Mouse (Mus musculus) kidney, embryonic 14.5 days (tissue): ENCODE results near the gene Fkbp1b. TPM values are rescaled to one million over a fixed set of nuclear protein-coding genes. Genes with fewer than 3 reads are reported as not detected.
A peak's percentile ranks its signal among the peaks of the same experiment; 100 is the strongest.
"Not testable (repeated sequence)": the region's sequence is repeated elsewhere in the genome, so short reads cannot be mapped to it uniquely, and the experiment has no call there.

Experiments
- ATAC-seq: fragments of 200-750 bp; cut with Nextera tagmentation; 2 replicates; pipeline ENCODE4 v1.8.0; 2017; ENCODE audit warnings: moderate number of reproducible peaks, mild to moderate bottlenecking, moderate TSS enrichment, moderate library complexity; ENCODE audit not compliant: low FRiP score, low TSS enrichment
- H3K27ac ChIP-seq: fragments of 300-500 bp; sonication (generic); 2 replicates; pipeline ENCODE4 v1.5.1; 2014; ENCODE audit warnings: low read depth, mild to moderate bottlenecking, low read length, moderate library complexity, mixed read lengths
- H3K27me3 ChIP-seq: fragments of 300-500 bp; sonication (generic); 2 replicates; pipeline ENCODE4 v1.6.1; 2014; ENCODE audit warnings: mild to moderate bottlenecking, low read length; ENCODE audit not compliant: control insufficient read depth, insufficient read depth
- H3K36me3 ChIP-seq: fragments of 300-500 bp; sonication (generic); 2 replicates; pipeline ENCODE4 v1.6.1; 2014; ENCODE audit warnings: low read length, mixed read lengths; ENCODE audit not compliant: control insufficient read depth, insufficient read depth
- H3K4me1 ChIP-seq: fragments of 300-500 bp; sonication (generic); 2 replicates; pipeline ENCODE4 v1.6.1; 2014; ENCODE audit warnings: low read length, mixed read lengths; ENCODE audit not compliant: control insufficient read depth, insufficient read depth
- H3K4me2 ChIP-seq: fragments of 300-500 bp; sonication (generic); replicated peaks from 2 replicates; pipeline ENCODE4 v1.6.1; 2014; ENCODE audit warnings: low read depth, mild to moderate bottlenecking, low read length
- H3K4me3 ChIP-seq: fragments of 300-500 bp; sonication (generic); 2 replicates; pipeline ENCODE4 v1.5.1; 2014; ENCODE audit warnings: mild to moderate bottlenecking, low read length
- H3K9ac ChIP-seq: fragments of 300-500 bp; sonication (generic); 2 replicates; pipeline ENCODE4 v1.6.1; 2014; ENCODE audit warnings: low read depth, mild to moderate bottlenecking, low read length, moderate library complexity
- H3K9me3 ChIP-seq: fragments of 300-500 bp; sonication (generic); 2 replicates; pipeline ENCODE4 v1.6.1; 2016; ENCODE audit warnings: low read length; ENCODE audit not compliant: control insufficient read depth
- WGBS: fragments of 180-500 bp; shearing (Covaris S2); extraction: QIAGEN DNeasy Blood & Tissue Kit; methylation state at CpG from one replicate; pipeline ENCODE4 v1.1.7; 2014; 5-methylcytosine and 5-hydroxymethylcytosine counted together
- polyA plus RNA-seq: library from polyadenylated mRNA; unstranded; fragments of >200 nt; fragmentation: Nextera tagmentation; extraction: Ambion mirVana; gene quantifications from 2 replicates; pipeline ENCODE4 v1.2.1, GENCODE M21; 2014

Gene Fkbp1b
- polyA plus RNA-seq = 6.5 and 7.8 TPM in 2 replicates

DNA sequence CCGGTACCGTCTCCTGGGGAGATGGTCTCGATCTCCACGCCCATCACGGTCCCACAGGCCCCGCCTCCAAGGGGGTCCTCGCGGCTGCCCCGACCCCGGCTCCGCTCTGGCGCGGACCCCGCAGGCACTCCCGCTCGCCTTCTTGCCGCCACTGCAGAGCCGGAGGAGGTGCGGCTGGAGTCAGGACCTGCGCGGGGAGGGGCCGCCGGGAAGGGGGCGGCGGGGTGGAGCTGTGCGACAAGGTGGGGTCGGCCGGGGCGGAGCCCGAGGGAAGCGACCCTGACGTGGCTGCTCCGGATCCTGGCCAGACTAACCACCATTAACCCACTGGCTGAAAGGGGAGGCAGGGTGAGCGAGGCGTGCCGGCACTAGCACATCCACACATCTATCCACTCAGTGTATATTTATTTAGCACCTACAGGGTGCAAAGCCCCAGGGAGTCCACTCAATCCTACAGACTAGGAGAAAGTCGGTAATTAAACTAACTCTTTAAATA lies at the start of gene Fkbp1b:
Gene Fkbp1b (minus strand): TSS at position 200 of the 496 bp plus-strand sequence.
- Histone ChIP-seq H3K4me3 (peak within 1 kb of the TSS; percentile 70), H3K27ac (no peak within 1 kb of the TSS), H3K4me1 (peaks cover 15% of the 10 kb centered on the region), H3K36me3 (no peaks in the 10 kb centered on the region), H3K9me3 (no peaks in the 10 kb centered on the region), H3K27me3 (peaks cover 2% of the 10 kb centered on the region; the same call in 1 of the 2 replicates), H3K4me2 (peak within 1 kb of the TSS; percentile 89), H3K9ac (peak within 1 kb of the TSS; percentile 75)
- WGBS = under 1% methylated on average over 36 of the region's 37 CpGs
- ATAC-seq = peak; percentile 86

DNA sequence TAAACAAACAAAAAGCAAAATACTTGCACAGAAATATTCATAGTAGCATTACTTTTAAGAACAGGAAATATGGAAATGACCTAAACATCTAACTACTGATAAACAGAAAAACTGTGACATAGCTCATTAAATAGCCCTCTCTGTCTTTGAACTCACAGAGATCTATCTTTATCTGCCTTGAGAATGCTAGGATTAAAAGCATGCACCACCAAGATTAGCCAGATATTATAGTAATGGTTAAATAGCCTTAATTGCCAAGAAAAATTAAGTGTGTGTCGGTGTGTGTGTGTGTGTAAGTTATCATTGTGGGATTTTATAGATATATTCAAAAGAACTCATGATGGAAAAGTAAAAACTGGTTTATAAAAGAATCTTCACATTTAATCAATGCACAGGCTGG lies 48.5 kb upstream of the Fkbp1b start:
- Histone ChIP-seq H3K9ac (no peak overlapping the region), H3K4me3 (no peak overlapping the region), H3K4me1 (no peaks in the 10 kb centered on the region), H3K9me3 (no peaks in the 10 kb centered on the region), H3K36me3 (peaks cover 11% of the 10 kb centered on the region; the same call in 1 of the 2 replicates), H3K4me2 (no peak overlapping the region), H3K27me3 (no peaks in the 10 kb centered on the region), H3K27ac (no peak overlapping the region)
- WGBS = 93% methylated on average over 1 of the region's 1 CpGs
- ATAC-seq = no peak

DNA sequence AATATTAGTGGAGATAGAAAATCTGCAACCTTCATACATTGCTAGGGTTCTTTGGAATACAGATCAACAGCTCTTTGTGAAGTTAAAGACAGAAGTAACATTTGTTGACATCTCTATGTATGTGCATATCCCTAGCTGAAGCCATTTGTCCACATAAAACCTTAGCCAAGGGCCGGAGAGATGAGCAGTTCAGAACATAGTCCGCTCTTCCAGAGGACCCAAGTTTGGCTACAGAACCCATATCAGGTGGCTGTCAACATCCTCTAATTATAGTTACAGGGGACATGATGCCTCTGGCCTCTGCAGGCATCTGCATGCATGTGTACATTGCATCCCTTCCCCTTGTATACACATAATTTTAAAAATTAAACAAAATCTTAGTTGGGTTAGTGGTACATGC lies 47.9 kb upstream of the Fkbp1b start:
- no peak for ATAC-seq

DNA sequence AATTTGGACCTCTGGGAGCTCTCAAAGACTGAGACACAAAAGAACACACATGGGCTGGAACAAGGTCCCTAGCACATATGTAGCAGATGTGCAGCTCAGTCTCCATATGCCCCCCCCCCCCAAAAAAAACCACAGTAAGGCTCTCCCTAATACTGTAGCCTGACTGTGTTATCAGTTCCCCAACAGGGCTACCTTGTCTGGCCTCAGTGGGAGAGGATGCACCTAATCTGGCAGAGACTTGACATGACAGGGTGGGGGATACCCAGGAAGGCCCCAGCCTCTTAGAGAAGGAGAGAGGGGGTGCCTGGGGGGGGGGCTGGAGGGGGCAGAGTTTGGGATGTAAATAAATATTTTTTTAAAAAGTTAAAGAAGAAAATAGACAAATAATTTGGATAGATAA lies 47.3 kb upstream of the Fkbp1b start:
- no peak for ATAC-seq
- H3K27me3 ChIP-seq = no peaks in the 10 kb centered on the region

More for the DNA sequence above, 47.9 kb upstream of the Fkbp1b start:
- no peak overlapping the region for H3K9ac ChIP-seq
- WGBS = 99% methylated on average over 2 of the region's 2 CpGs
- H3K27ac ChIP-seq = no peak overlapping the region
- H3K36me3 ChIP-seq = peaks cover 11% of the 10 kb centered on the region; the same call in 1 of the 2 replicates
- no peak overlapping the region for H3K4me3 ChIP-seq
- H3K4me2 ChIP-seq = no peak overlapping the region
- no peaks in the 10 kb centered on the region for H3K27me3 ChIP-seq
- H3K4me1 ChIP-seq = no peaks in the 10 kb centered on the region
- H3K9me3 ChIP-seq = no peaks in the 10 kb centered on the region

DNA sequence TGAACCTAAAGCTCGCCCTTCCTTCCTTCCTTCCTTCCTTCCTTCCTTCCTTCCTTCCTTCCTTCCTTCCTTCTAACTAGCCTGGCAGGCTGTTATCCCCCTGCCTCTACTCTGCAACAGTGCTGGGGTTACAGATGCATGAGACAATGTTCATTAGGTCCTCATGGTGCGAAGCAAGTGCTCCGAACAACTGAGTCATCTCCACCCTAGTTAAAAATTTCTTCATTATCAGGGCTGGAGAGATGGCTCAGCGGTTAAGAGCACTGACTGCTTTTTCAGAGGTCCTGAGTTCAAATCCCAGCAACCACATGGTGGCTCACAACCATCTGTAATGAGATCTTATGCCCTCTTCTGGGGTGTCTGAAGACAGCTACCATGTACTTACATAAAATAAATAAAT lies 45.2 kb upstream of the Fkbp1b start:
- peaks cover 15% of the 10 kb centered on the region; the same call in 1 of the 2 replicates for H3K36me3 ChIP-seq
- not testable (repeated sequence) for H3K4me3 ChIP-seq, H3K9me3 ChIP-seq, H3K27ac ChIP-seq, H3K4me1 ChIP-seq, ATAC-seq, H3K9ac ChIP-seq, H3K4me2 ChIP-seq, H3K27me3 ChIP-seq
- 93% methylated on average over 4 of the region's 4 CpGs for WGBS

More for the DNA sequence above, 47.3 kb upstream of the Fkbp1b start:
- Histone ChIP-seq H3K4me2 (no peak overlapping the region), H3K9me3 (no peaks in the 10 kb centered on the region), H3K4me3 (no peak overlapping the region), H3K9ac (no peak overlapping the region), H3K4me1 (no peaks in the 10 kb centered on the region), H3K27ac (no peak overlapping the region), H3K36me3 (peaks cover 11% of the 10 kb centered on the region; the same call in 1 of the 2 replicates)

DNA sequence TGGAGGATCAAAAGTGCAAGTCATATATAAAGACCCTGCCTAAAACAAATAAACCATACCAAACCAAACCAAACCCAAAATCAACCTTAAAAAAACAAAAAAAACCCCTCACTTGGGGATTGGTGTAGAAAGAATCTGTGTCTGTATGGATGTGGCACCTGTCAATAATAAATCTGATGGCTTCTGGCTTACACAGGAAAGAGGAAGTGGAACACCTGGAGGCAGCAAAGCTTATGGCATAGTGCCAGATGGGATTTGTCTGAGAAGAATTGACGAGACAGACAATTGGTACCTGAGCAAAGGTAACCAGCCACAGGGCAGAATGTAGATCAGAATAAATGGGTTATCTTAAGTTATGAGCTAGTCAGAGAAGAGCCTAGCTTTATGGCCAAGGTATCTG lies 43.7 kb upstream of the Fkbp1b start:
- Histone ChIP-seq H3K27ac (no peak overlapping the region), H3K4me1 (no peaks in the 10 kb centered on the region), H3K9me3 (no peaks in the 10 kb centered on the region), H3K9ac (no peak overlapping the region), H3K36me3 (peaks cover 15% of the 10 kb centered on the region; the same call in 1 of the 2 replicates), H3K27me3 (no peaks in the 10 kb centered on the region), H3K4me2 (no peak overlapping the region), H3K4me3 (no peak overlapping the region)
- 64% methylated on average over 1 of the region's 1 CpGs for whole genome bisulfite sequencing
- ATAC-seq = no peak

DNA sequence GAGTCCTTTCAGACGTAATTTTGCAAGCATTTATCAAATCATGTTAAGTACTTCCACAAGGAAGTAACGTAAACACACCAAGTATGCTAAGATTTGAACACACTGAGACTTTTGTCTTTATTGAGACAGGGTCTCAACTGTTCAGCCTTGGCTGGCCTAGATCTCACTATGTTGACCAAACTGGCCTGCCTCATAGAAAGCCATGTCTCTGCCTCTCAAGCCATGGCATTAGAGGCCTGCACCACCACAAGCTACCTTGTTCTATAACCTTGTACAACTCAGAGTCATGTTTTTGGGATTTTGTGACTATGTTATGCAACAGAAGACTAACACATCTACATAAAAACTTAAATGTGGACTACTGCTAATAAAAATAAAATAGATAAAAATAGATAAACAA lies 40.7 kb upstream of the Fkbp1b start:
- ATAC-seq = no peak

DNA sequence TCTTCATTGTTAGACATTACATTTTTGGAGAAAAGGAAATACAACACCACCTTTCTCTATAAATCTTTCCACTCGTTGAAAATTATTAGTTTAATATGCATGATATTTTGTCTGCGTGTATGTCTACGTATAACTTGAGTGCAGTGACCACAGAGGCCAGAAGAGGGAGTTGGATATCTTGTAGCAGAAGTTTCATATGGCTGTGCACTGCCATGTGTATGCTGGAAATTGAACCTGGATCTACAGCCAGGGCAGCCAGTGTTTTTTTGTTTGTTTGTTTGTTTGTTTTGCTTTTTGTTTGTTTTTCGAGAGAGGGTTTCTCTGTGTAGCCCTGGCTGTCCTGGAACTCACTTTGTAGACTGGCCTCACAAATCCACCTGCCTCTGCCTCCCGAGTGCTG lies 37.7 kb upstream of the Fkbp1b start:
- no peaks in the 10 kb centered on the region for H3K4me1 ChIP-seq
- H3K36me3 ChIP-seq = peaks cover 12% of the 10 kb centered on the region; the same call in 1 of the 2 replicates
- no peak overlapping the region for H3K4me3 ChIP-seq
- 97% methylated on average over 5 of the region's 5 CpGs for WGBS
- no peaks in the 10 kb centered on the region for H3K27me3 ChIP-seq
- H3K9ac ChIP-seq = no peak overlapping the region
- no peak overlapping the region for H3K4me2 ChIP-seq
- no peak overlapping the region for H3K27ac ChIP-seq
- no peaks in the 10 kb centered on the region for H3K9me3 ChIP-seq
- ATAC-seq = no peak

More for the DNA sequence above, 40.7 kb upstream of the Fkbp1b start:
- Histone ChIP-seq H3K9ac (no peak overlapping the region), H3K4me1 (no peaks in the 10 kb centered on the region), H3K27ac (no peak overlapping the region), H3K4me2 (no peak overlapping the region), H3K27me3 (no peaks in the 10 kb centered on the region), H3K9me3 (no peaks in the 10 kb centered on the region), H3K36me3 (peaks cover 15% of the 10 kb centered on the region; the same call in 1 of the 2 replicates), H3K4me3 (no peak overlapping the region)
- 92% methylated on average over 2 of the region's 2 CpGs for WGBS

DNA sequence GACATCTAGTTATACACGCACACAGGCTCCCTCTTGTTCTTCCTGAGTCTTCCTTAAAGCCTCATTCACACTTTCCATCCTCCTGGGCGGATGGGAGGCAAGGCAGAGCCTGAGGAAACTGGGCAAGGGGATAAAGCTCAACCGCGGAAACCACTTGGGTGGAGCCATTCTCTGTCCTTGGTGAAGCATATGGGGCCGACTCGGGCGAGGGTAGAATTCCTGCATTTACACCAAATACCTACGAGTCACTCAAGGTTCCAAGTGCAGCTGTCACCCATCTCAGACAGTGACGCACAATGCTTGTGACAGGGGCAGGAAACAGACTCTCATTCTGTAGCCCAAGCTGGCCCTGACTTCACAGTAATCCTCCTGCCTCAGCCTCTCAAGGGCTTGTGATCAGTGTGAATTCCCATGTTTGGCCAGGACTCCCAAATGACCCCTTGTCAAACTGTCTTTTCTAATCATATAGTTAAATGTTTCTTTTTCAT lies 36.9 kb upstream of the Fkbp1b start:
- H3K36me3 ChIP-seq = peaks cover 12% of the 10 kb centered on the region; the same call in 1 of the 2 replicates
- no peaks in the 10 kb centered on the region for H3K9me3 ChIP-seq
- no peak overlapping the region for H3K27ac ChIP-seq
- no peak overlapping the region for H3K9ac ChIP-seq
- no peaks in the 10 kb centered on the region for H3K4me1 ChIP-seq
- WGBS = 88% methylated on average over 9 of the region's 9 CpGs
- no peak for ATAC-seq
- H3K27me3 ChIP-seq = no peaks in the 10 kb centered on the region
- H3K4me2 ChIP-seq = no peak overlapping the region
- H3K4me3 ChIP-seq = no peak overlapping the region
